Mouse (Mus musculus) frontal cortex, adult (tissue): ENCODE measurements around the gene Ifna1.

Source experiments
- ATAC-seq: cut with Nextera tagmentation; 2 replicates; pipeline ENCODE4 v1.9.2; 2017; ENCODE audit warnings: mild to moderate bottlenecking, moderate library complexity, mixed read lengths; ENCODE audit not compliant: low TSS enrichment

The Ifna1 gene

GRCm38 (mm10) chr4:88872691-88873090 is 22.8 kb downstream of the Ifna1 start:
- ATAC-seq = peak; percentile 80

- ATAC-seq = no peak
These were observed 25.7 kb downstream of the Ifna1 start for GRCm38 (mm10) chr4:88875435-88876095.

- no peak for ATAC-seq
These were observed 26.6 kb downstream of the Ifna1 start for GRCm38 (mm10) chr4:88876520-88876919.

GRCm38 (mm10) chr4:88878246-88878645 is 28.4 kb downstream of the Ifna1 start:
- no peak for ATAC-seq

GRCm38 (mm10) chr4:88878772-88879171 is 28.9 kb downstream of the Ifna1 start:
- ATAC-seq = no peak

- no peak for ATAC-seq
These were observed 30.2 kb downstream of the Ifna1 start, which contains the start of gene Ifne for GRCm38 (mm10) chr4:88880101-88880500. Gene Ifne, minus strand, starts transcription at chr4:88880201.

GRCm38 (mm10) chr4:88888236-88888635 is 38.3 kb downstream of the Ifna1 start:
- ATAC-seq = no peak

GRCm38 (mm10) chr4:88893201-88893754 is 43.4 kb downstream of the Ifna1 start:
- ATAC-seq = no peak
